Mouse (Mus musculus) Patski (cell line): Measurements from ENCODE around the gene Tigd2. TPM values are rescaled to one million over a fixed set of nuclear protein-coding genes. Genes with fewer than 3 reads are reported as not detected.
"Not testable (repeated sequence)": the region's sequence is repeated elsewhere in the genome, so short reads cannot be mapped to it uniquely, and the experiment has no call there.

Experiments used
- ATAC-seq: fragments of 100-300 bp; one replicate; pipeline ENCODE4 v1.8.0; 2021
- CTCF ChIA-PET: fragments of 350-600 bp; sonication (Branson Sonifier 250); formaldehyde crosslinking; loops from one replicate; lab custom pipeline; 2022; ENCODE audit warnings: inconsistent platforms; lab: Charles Lee
- POLR2A ChIA-PET: fragments of 350-600 bp; sonication (Branson Sonifier 250); formaldehyde crosslinking; loops from one replicate; lab custom pipeline; 2022; ENCODE audit warnings: antibody characterized with exemption, inconsistent platforms; lab: Charles Lee
- DNase-seq: peaks from one replicate; pipeline ENCODE4 v3.0.0-alpha.2; 2011; ENCODE audit warnings: low read depth, low spot score
- H3K27me3 ChIP-seq: fragments of 371-371 bp; one replicate; pipeline ENCODE4 v1.5.1; 2021
- CTCF ChIP-seq: fragments of 100-300 bp; IDR thresholded peaks from one replicate; pipeline ENCODE4 v1.5.1; 2021
- in situ Hi-C: fragments of 300-500 bp; cut with MboI; formaldehyde crosslinking; loops from 3 replicates; pipeline ENCODE4 v1.11.1; 2018; ENCODE audit warnings: low pct_unique_long_range_greater_than_20kb, mixed read lengths
- polyA plus RNA-seq: library from polyadenylated mRNA; unstranded; gene quantifications from one replicate; pipeline ENCODE4 v1.2.3, GENCODE M21; 2021

The Tigd2 gene
- polyA plus RNA-seq, 1 experiment from 2014 or later: 13.3 TPM

- POLR2A ChIA-PET: interaction anchor here (0.6 kb wide), 1 partner anchor 123 kb away, joined by 7 read pairs; no protein-coding TSS in a partner anchor
- peaks cover 12% of the 10 kb centered on the region for H3K27me3 ChIP-seq
- ATAC-seq (peak; percentile 84), DNase-seq (no peak)
- CTCF ChIA-PET: interaction anchor here (1.0 to 1.2 kb wide), 2 partner anchors 173 to 414 kb away, joined by 3 read pairs; no protein-coding TSS in a partner anchor
- in situ Hi-C loops: no loop called here
- no peak for TF ChIP-seq CTCF
Observed at GRCm38 (mm10) chr6:59185010-59185699, 23.5 kb upstream of the Tigd2 start.

- DNase-seq: no peak
- TF ChIP-seq CTCF: no peak
- peaks cover 13% of the 10 kb centered on the region for H3K27me3 ChIP-seq
- ATAC-seq: no peak
- ChIA-PET POLR2A (no interaction called here), CTCF (no interaction called here)
- in situ Hi-C loops: no loop called here
Observed at GRCm38 (mm10) chr6:59190006-59190405, 18.7 kb upstream of the Tigd2 start.

GRCm38 (mm10) chr6:59194518-59194917, 14.2 kb upstream of the Tigd2 start:
- CTCF ChIA-PET: interaction anchor here (0.6 kb wide), 1 partner anchor 13 kb away, joined by 3 read pairs; no protein-coding TSS in a partner anchor
- DNase-seq, POLR2A ChIA-PET, ATAC-seq, in situ Hi-C loops: not testable (repeated sequence)
- peaks cover 13% of the 10 kb centered on the region for H3K27me3 ChIP-seq

GRCm38 (mm10) chr6:59195849-59196635, 12.6 kb upstream of the Tigd2 start:
- CTCF ChIA-PET: interaction anchor here (0.7 to 2.4 kb wide), 6 partner anchors 11 to 252 kb away, joined by 3 to 11 read pairs (median 3); partner anchors contain the start of gene Tigd2
- in situ Hi-C loops: no loop called here

GRCm38 (mm10) chr6:59196746-59197145, 11.9 kb upstream of the Tigd2 start:
- peaks cover 12% of the 10 kb centered on the region for H3K27me3 ChIP-seq
- no peak for DNase-seq
- TF ChIP-seq CTCF: no peak
- ChIA-PET CTCF (interaction anchor here (1.1 to 2.4 kb wide), 4 partner anchors 10 to 170 kb away, joined by 3 to 11 read pairs (median 4); partner anchors contain the start of gene Tigd2), POLR2A (no interaction called here)
- ATAC-seq: no peak
- in situ Hi-C loops: no loop called here

More at GRCm38 (mm10) chr6:59195849-59196635, 12.6 kb upstream of the Tigd2 start:
- TF ChIP-seq CTCF: no peak
- no peak for ATAC-seq
- POLR2A ChIA-PET: no interaction called here
- DNase-seq: no peak
- peaks cover 13% of the 10 kb centered on the region for H3K27me3 ChIP-seq

GRCm38 (mm10) chr6:59198356-59198755, 10.3 kb upstream of the Tigd2 start:
- peaks cover 3% of the 10 kb centered on the region for H3K27me3 ChIP-seq
- in situ Hi-C loops: no loop called here
- DNase-seq (no peak), ATAC-seq (no peak)
- TF ChIP-seq CTCF: no peak
- CTCF ChIA-PET: interaction anchor here (1.2 kb wide), 1 partner anchor 10 kb away, joined by 6 read pairs; no protein-coding TSS in a partner anchor
- POLR2A ChIA-PET: interaction anchor here (1.5 kb wide), 1 partner anchor 10 kb away, joined by 5 read pairs; the partner anchor contains the start of gene Tigd2

GRCm38 (mm10) chr6:59199021-59199420, 9.6 kb upstream of the Tigd2 start:
- DNase-seq: no peak
- POLR2A ChIA-PET: interaction anchor here (1.5 kb wide), 1 partner anchor 10 kb away, joined by 5 read pairs; the partner anchor contains the start of gene Tigd2
- no peaks in the 10 kb centered on the region for H3K27me3 ChIP-seq
- no peak for ATAC-seq
- CTCF ChIA-PET: interaction anchor here (1.2 kb wide), 1 partner anchor 9 kb away, joined by 6 read pairs; no protein-coding TSS in a partner anchor
- in situ Hi-C loops: no loop called here
- no peak for TF ChIP-seq CTCF

GRCm38 (mm10) chr6:59207561-59207960, 1.1 kb upstream of the Tigd2 start:
- DNase-seq: no peak
- ChIA-PET CTCF (interaction anchor here (1.1 to 1.7 kb wide), 3 partner anchors 9 to 14 kb away, joined by 3 to 6 read pairs (median 4); no protein-coding TSS in a partner anchor), POLR2A (no interaction called here)

GRCm38 (mm10) chr6:59209299-59209707, 633 bp downstream of the Tigd2 start:
- POLR2A ChIA-PET: interaction anchor here (1.3 kb wide), 1 partner anchor 11 kb away, joined by 5 read pairs; no protein-coding TSS in a partner anchor
- in situ Hi-C loops: no loop called here
- H3K27me3 ChIP-seq: no peaks in the 10 kb centered on the region
- CTCF ChIA-PET: interaction anchor here (0.8 to 1.7 kb wide), 2 partner anchors 12 to 247 kb away, joined by 3 to 11 read pairs; no protein-coding TSS in a partner anchor
- DNase-seq (no peak), ATAC-seq (peak; percentile 58)
- peak; percentile 9 for TF ChIP-seq CTCF

More at GRCm38 (mm10) chr6:59207561-59207960, 1.1 kb upstream of the Tigd2 start:
- H3K27me3 ChIP-seq: no peaks in the 10 kb centered on the region
- in situ Hi-C loops: no loop called here
- no peak for TF ChIP-seq CTCF
- ATAC-seq: no peak

GRCm38 (mm10) chr6:59233191-59233590, 24.5 kb downstream of the Tigd2 start:
- ChIA-PET CTCF (no interaction called here), POLR2A (interaction anchor here (0.6 kb wide), 1 partner anchor 30 kb away, joined by 5 read pairs; no protein-coding TSS in a partner anchor)
- DNase-seq (no peak), ATAC-seq (no peak)
- in situ Hi-C loops: no loop called here
- H3K27me3 ChIP-seq: no peaks in the 10 kb centered on the region
- TF ChIP-seq CTCF: no peak
